Mouse (Mus musculus) adrenal gland, adult 18-20 months (tissue): ENCODE results near the gene Bcl2l1. TPM values are rescaled to one million over a fixed set of nuclear protein-coding genes. Genes with fewer than 3 reads are reported as not detected.

Experiments used
- DNase-seq, 2 experiments: peaks; one replicate each; pipeline ENCODE4 v3.0.0; 2021 to 2022; ENCODE audit warnings: low spot score in 2 of 2
- total RNA-seq, 2 experiments: library from RNA; stranded (reverse); gene quantifications; 1 replicate in 1 of 2; 2 replicates in 1 of 2; pipeline ENCODE4 v1.2.3; 2021

Bcl2l1 gene
- total RNA-seq, 2 experiments from 2014 or later, result 63.6 to 73.5 TPM

- DNase-seq, result no peak
Observed at GRCm38 (mm10) chr2:152825168-152825697, 6.3 kb downstream of the Bcl2l1 start.

- no peak for DNase-seq
Observed at GRCm38 (mm10) chr2:152824438-152825167, 6.9 kb downstream of the Bcl2l1 start.

DNA sequence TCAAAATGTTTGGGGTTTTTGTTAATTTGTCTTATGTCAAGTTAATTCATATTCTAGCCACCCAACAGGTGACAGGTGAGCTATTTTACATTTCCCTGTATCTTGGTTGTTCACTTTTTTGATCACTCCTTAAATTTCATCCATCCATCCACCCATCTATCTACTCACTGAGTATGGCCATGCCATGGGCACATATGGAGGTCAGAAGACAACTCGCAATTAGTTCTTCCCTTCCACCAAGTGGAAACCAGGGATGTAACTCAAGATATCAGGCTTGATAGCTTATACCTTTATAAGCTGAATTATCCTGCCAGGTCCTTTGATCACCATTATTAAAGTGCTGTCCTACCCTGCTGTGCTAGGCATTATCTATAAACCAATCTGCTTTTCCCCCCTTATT lies 7.8 kb downstream of the Bcl2l1 start:
- no peak for DNase-seq

- DNase-seq, result no peak
Observed at GRCm38 (mm10) chr2:152821566-152821965, 10.0 kb downstream of the Bcl2l1 start.

DNA sequence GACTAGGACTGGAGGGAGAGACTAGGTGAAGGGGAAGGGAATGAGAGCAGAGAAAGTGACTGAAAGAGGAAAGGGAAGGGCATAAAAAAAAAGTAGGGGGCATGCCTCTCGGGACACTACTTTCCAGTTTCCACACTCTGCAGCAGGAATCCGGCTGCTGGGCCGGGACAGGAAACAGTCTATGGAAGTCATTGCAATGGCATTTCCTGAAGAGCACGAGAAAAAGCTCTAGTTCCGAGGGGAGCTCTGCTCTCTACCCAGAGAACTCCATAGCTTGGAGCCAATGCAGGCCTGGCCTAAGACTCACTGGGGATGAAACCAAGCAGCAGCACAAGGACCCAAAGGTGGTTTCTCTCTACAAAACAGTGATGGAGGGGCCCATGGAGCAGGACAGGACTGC lies 10.5 kb downstream of the Bcl2l1 start:
- DNase-seq, result no peak

DNA sequence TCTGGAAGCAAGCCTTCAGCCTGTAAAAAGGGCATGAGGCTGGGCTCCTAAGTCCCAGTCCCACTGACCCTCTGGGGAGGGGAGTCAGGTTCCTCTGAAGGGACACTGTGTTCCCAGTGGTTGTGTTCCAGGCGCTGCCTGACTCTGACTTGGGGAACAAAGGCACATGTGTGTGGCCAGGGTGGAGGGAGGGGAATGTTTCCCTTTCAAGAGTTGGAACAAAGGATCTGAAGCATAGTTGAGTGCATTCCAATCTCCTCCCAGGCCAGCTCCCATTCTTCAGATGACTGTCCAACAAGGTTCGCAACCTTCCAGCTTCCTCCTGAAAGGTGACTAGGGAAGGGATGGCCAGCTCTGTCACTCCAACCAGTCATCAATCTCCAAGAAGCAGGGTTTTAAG lies 11.2 kb downstream of the Bcl2l1 start:
- DNase-seq, result peak in 1 of 2 experiments; percentile 33

- DNase-seq, result peak in 1 of 2 experiments; percentile 32
Observed at GRCm38 (mm10) chr2:152819926-152820325, 11.6 kb downstream of the Bcl2l1 start.

DNA sequence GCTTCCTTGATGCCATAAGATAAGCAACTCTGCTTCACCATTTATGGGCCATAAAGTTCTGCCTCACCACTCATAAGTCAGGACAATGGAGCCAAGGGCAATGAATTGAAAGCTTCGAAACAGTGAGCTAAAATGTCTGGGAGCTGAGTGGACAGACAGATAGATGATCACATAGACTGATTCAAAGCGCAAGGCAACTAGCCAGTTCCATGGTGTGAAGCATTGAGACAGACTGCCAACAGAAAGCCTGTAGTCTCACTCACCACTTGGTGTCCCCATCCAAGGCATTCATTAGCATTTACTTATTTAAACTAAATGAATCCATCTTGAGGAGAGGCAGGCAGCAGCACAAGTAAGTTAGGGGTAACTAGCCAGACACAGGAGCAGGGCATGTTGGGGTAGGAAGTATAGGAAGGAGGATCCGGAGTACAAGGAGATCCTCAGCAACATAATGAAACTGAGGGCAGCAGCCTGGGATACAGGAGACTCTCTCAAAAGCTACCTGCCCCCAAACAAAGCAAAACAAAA lies 12.4 kb downstream of the Bcl2l1 start:
- no peak for DNase-seq

DNA sequence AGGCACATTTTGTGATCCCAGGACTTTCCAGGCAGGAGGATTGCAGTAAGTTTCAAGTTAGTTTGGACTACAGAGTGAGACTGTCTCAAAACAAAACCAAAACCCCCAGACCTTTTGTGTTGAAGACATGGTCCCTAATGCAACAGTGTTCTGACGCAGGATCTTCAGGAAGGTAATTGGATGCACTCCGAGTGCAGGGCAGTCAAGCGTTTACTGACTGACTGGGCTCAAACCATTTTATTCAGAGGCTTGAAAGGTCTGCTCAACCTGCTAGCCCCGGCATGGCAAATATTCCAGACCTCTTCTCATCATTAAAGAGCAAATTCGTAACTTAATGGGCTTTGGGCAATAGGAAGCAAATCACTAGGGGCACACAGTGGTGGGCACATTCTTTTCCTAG lies 12.8 kb downstream of the Bcl2l1 start:
- no peak for DNase-seq

DNA sequence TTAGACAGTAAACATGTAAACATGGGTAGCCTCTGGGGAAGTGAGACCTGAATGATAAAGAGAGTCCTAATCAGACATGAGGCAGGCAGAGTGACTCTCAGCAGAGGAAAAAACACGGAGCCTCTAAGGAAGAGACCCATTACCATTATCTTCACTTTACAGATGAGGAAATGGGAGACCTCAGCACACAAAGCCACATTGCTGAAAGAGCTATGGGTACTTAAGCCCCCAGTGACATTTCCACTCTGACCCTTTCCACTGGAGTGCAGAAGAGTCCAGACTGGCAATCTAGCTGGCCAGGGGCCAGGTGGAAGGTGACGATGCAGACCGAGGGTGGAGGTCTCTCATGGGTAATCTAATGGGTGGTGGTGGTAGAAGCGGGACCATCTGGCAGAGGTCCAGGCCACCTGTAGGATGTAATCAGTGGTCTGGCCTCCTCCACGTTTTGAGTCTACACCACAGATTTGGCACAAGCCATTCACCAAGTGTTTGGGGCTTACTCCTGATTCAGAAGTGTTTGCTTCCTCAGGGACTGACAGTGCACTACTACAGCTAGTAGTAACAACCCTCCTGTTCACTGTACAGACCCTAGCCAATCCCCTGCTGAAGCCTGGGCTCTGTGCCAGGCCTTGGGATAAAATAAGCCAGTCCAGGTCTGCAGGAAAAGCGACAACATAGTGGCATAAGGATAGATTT lies 13.8 kb downstream of the Bcl2l1 start:
- peak in 1 of 2 experiments; percentile 33 for DNase-seq

DNA sequence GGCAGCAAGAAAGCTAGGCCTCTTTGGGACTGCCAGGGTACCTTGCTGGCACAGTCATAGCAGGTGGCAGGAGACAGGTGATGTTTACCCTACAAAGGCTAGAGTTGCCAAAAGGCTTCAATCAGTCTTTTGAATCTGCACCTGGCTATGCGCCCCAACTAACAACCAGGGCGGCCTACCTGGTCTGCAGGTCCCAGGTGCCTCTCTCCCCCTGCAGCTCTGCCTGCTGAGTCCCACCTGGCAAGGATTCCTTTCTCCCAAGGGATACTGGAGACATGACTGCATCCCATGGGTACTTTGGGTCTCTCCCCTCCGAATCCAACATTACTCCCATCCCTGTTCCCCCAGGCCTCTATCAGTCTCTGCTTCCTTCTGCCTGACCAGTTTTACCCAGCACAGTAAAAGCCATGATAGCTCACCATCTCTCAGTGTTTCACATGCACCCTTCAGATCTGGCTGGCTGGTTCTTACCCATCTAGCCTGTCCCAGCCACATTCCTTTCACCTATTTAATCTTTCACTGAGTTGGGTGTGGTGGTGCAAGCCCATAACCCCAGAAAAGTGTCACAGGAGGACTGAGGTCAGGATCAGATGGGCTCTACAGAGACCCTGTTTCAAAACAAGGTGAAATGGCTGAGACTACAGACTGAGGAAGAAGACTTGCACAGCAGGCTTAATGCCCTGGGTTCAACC lies 14.7 kb downstream of the Bcl2l1 start:
- DNase-seq, result no peak

GRCm38 (mm10) chr2:152815879-152816656 lies 15.5 kb downstream of the Bcl2l1 start:
- no peak for DNase-seq

DNA sequence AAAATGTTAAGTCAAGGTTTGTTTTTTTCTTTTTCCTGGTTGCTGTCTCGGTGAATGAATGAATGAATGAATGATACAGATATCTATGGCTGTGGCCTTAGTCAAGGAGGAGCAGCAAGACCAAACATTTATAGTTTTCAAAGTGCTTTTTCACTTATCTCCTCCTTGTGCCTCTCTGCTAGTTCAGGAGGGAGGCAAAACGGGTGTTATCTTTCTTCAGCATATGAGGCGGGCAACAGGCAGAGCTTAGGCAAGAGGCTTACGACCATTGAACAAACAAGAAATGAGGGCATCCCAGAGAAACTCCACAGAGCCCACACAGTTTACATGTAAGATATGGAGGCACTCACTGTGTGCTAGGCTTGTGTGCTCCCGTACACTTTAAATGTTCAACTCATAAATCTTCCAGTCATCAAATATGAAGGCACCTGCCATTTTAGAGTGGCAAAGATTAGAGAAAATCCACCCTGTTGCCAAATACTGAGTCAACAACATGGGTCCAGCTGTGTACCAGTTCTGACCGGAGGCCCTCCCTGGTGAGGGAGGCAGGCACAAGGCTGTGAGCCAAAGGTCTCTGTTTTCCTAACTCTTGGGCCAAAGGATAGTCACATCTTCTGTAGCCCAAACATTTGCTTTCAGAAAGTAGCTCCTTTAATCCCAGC lies 17.2 kb downstream of the Bcl2l1 start:
- no peak for DNase-seq

DNA sequence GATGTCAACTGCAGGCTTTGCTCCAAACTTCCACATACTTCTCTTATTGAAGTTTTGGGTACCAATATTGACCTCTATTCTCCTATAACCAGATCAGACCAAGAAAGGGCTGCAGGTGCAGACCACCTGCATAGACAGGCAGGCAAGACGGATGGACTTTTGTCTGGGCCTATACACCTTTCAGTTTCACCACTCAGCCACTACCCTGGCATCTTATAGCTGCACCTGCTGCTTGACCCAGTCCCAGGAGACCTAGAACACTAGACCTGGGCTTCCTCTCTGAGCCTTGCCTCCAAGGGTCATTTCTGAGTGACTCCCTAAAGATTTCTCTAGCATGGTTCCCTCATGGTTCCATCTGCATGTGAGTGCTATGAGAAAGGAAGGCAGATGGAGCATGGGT lies 18.3 kb downstream of the Bcl2l1 start:
- DNase-seq, result no peak

GRCm38 (mm10) chr2:152811336-152812165 lies 20.0 kb downstream of the Bcl2l1 start:
- no peak for DNase-seq

DNA sequence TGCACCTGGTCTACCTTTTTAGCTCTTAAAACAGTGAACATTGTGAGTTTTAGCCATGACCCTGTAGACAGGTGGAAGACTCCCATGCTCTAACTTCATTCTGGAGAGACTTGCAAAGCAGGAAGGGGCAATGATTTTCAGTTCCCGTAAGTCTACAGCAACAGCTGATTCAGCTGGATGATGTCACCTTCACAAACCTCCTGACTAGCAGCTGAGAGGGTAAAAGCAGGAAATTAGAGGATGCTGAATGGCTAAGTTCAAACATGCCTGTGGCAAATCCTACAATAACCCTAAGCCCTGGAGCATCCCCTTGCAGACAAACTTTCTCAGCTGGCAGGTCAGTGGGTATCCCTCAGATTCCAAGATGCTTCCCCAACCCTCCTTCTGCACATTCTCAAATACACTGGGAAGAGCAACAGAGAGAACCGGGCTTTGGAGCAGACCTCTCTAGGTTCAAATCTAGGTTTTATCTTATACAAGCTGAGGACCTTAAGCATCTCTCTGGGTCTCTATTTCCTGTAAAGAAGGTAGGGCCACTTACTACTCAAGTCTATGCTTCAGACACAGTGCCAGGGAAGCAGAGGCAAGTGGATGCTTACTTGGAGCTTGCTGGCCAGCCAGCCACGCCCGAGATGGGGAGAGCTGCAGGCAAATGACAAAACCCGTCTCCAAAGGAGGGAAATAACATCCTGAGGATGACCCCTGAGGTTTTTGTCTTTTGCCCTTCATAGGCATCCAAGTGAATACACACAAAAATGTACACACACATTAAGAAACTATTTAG lies 21.2 kb downstream of the Bcl2l1 start:
- DNase-seq, result no peak

GRCm38 (mm10) chr2:152808178-152808577 lies 23.4 kb downstream of the Bcl2l1 start:
- no peak for DNase-seq

- peak in 1 of 2 experiments; percentile 27 for DNase-seq
Observed at GRCm38 (mm10) chr2:152806037-152806436, 25.5 kb downstream of the Bcl2l1 start.

- DNase-seq, result no peak
Observed at GRCm38 (mm10) chr2:152805111-152805490, 26.4 kb downstream of the Bcl2l1 start.
